Mouse (Mus musculus): Measurements from ENCODE around the gene Met.

The Met gene

GRCm38 (mm10) chr6:17492062-17492461, 28.5 kb downstream of the Met start:
- no peak for DNase-seq (ENCODE audit: low spot score)

- no peak for DNase-seq (ENCODE audit: low spot score)
These were observed 31.8 kb downstream of the Met start for GRCm38 (mm10) chr6:17495413-17495812.

DNA sequence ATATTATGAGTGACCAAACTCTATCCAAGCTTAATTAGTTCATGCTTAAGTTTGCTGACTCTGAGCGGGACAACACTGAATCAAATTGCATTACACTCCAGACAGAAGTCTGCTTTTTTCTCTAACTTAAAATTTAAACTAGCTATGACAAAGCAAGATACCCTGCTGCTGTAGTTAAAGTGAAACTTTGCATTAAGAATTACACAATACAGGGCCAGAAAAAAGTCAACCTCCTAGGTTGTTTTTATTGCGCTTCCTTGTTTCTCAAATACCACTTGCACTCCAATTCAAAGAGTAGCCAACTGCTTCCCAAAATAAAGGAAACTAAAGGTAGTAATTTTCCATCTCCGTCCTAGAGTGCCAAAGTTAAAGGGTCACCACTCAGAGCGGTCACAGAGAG, 33.8 kb downstream of the Met start:
- DNase-seq (ENCODE audit: low spot score), result no peak

- DNase-seq (ENCODE audit: low spot score), result no peak
These were observed 35.2 kb downstream of the Met start for GRCm38 (mm10) chr6:17498801-17499200.

GRCm38 (mm10) chr6:17501440-17501839, 37.8 kb downstream of the Met start:
- DNase-seq (ENCODE audit: low spot score), result no peak

DNA sequence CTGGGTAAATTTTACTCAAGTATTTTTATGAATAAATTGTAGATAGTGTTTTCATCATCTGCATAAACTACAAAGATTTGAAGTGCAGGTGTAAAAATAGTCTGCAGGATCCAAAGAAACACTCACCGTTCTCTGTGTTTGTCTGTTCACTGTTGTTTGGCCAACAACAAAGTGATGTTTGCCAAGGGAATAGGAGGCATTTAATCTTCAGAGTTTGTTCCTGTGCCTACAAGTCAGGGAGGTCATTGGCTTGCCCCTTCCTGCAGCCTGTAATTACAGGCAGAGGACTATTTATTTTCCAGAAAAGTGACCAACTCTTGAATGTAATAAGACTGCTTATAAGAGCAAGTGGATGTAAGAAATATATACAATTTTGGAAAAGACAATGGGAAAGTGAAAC, 38.7 kb downstream of the Met start:
- no peak for DNase-seq (ENCODE audit: low spot score)

DNA sequence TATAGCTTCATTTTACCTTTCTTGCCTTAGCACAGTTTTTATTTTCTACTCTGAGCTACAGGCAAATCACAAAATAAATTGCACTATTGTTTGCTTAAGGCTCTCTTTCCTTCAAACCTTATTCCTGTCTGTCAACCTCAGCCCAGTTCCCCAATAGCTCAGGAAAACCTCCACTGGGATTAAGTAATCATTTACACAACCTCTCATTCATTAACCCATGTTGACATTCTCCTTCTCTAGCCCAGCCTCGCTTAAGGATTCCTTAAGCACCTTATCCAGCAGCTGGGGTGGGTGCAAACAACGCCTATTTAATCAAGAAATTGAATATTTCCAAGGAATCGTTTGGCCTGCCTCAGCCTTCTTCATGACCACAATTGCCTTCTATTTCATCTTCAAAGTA, 40.1 kb downstream of the Met start:
- DNase-seq (ENCODE audit: low spot score), result no peak

GRCm38 (mm10) chr6:17505530-17505929, 41.9 kb downstream of the Met start:
- no peak for DNase-seq (ENCODE audit: low spot score)

DNA sequence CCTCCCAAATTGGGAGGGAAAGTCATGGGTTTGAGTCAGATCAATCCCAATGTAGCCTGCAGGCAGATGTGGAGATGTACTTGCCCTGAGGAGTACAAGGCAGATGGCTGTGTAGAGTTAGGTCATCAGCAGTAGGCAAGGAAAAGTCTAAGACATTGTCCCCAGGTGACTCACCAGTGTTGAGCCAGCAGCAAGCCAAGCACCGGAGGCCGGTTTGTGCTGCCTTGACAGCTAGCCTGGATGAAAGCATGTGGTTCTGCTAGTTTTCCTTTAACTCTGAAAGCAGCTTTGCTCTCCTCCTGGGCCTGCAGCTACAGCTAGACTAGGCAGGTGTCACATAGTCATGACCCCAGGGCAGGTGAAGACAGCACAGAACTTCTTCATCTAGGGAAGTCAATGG, 43.2 kb downstream of the Met start:
- DNase-seq (ENCODE audit: low spot score), result no peak

- DNase-seq (ENCODE audit: low spot score), result no peak
These were observed 44.6 kb downstream of the Met start for GRCm38 (mm10) chr6:17508184-17508583.

- DNase-seq (ENCODE audit: low spot score), result no peak
These were observed 45.2 kb downstream of the Met start for GRCm38 (mm10) chr6:17508604-17509372.

- no peak for DNase-seq (ENCODE audit: low spot score)
These were observed 49.8 kb downstream of the Met start for GRCm38 (mm10) chr6:17513381-17513780.

- no peak for DNase-seq (ENCODE audit: low spot score)
These were observed 52.3 kb downstream of the Met start for GRCm38 (mm10) chr6:17515775-17516460.

DNA sequence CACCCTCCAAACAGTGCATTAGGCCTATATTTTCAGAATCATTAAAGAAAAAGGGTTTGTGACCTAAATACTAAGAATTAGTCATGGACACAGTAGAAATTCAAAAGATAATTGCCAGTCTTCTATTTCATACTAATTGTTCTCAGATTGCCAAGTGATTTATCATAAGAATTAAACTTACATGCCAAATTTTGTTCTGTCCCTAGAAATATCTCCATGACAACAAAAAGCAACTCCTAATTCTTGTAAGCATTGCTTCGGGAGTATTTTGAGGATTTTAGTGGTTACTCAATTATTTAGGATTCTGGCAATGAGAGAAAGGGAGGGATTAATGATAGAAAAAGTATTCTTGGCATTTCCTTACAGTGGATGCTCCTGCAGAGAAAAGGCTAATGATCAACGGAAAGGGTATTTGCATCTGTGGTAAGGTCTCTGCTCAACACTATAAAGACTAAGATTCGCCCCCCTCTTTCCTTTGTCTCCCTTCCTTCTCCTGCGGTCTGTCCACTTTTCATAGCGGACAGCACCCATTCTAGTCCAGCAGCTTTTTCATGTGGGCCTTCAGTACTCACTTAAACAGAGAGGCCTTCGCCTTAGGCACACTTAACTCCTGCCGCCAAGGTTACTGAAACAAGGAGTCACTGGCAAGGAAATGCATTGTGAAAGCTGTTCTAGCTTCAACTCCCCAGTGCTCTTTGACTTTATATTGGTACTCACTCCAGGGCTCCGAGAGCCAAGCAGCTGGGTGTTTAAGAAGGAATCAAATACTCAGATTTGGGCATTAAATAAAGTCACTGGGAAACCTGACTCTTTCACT, 58.5 kb downstream of the Met start:
- no peak for DNase-seq (ENCODE audit: low spot score)

- no peak for DNase-seq (ENCODE audit: low spot score)
These were observed 59.3 kb downstream of the Met start for GRCm38 (mm10) chr6:17522917-17523316.

- DNase-seq (ENCODE audit: low spot score), result no peak
These were observed 66.1 kb downstream of the Met start for GRCm38 (mm10) chr6:17529490-17530269.

DNA sequence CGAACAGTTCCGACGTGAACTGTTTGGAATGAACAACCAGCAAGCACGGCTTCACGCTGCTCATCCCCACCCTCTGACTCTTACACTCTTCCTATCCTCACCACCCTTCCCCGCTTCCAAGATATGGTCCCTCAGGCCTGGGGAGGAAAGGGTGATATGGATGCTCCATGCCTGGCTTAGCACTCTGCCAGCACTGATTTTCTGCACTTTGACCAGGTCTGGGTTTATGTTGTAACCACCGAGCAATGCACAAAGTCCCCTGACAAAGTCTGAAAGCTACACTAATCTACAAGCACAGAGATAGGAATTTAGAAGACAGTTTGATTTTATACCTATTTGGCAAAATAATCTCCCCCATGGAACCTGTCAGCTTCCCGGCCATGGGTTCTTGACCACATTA, 78.0 kb downstream of the Met start:
- DNase-seq (ENCODE audit: low spot score), result no peak

GRCm38 (mm10) chr6:17542383-17542782, 78.8 kb downstream of the Met start:
- DNase-seq (ENCODE audit: low spot score), result no peak

- DNase-seq (ENCODE audit: low spot score), result no peak
These were observed 81.9 kb downstream of the Met start for GRCm38 (mm10) chr6:17545480-17545879.

GRCm38 (mm10) chr6:17546341-17546740, 82.7 kb downstream of the Met start:
- no peak for DNase-seq (ENCODE audit: low spot score)

DNA sequence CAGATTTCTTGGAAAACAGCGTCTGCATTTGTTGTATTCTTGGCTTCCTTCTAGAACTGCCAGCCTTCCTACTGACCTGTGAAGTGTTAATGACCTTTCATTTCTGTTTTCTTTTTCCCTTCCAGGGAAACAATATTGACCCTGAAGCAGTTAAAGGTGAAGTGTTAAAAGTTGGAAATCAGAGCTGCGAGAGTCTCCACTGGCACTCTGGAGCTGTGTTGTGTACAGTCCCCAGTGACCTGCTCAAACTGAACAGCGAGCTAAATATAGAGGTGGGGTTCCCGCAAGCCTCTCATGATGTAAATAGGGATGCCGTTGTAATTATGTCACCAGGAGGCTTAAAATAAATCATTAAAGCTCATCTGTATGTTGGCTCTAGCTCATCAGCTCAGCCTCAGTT, 83.2 kb downstream of the Met start:
- no peak for DNase-seq (ENCODE audit: low spot score)

- no peak for DNase-seq (ENCODE audit: low spot score)
These were observed 85.2 kb downstream of the Met start for GRCm38 (mm10) chr6:17548786-17549185.

All from T-cell, adult 2 months (primary cell).